Mouse (Mus musculus): Measurements from ENCODE around the gene Lhx4.

GRCm38 (mm10) chr1:155713306-155713705, 38.2 kb downstream of the Lhx4 start:
- no peak for TF ChIP-seq CTCF (conservative IDR thresholded peaks at IDR 0.05; ENCODE audit: low read length)
- TF ChIP-seq POU5F1 (IDR thresholded peaks at IDR 0.05; ENCODE audit: borderline replicate concordance, low read length) = no peak
